Mouse (Mus musculus): Measurements from ENCODE around the gene Clk1. TPM values are rescaled to one million over a fixed set of nuclear protein-coding genes. Genes with fewer than 3 reads are reported as not detected.
"Not testable (repeated sequence)": the region's sequence is repeated elsewhere in the genome, so short reads cannot be mapped to it uniquely, and the experiment has no call there.

Gene Clk1
- total RNA-seq, 2 experiments from 2014 or later = 30.6 to 38.9 TPM

DNA sequence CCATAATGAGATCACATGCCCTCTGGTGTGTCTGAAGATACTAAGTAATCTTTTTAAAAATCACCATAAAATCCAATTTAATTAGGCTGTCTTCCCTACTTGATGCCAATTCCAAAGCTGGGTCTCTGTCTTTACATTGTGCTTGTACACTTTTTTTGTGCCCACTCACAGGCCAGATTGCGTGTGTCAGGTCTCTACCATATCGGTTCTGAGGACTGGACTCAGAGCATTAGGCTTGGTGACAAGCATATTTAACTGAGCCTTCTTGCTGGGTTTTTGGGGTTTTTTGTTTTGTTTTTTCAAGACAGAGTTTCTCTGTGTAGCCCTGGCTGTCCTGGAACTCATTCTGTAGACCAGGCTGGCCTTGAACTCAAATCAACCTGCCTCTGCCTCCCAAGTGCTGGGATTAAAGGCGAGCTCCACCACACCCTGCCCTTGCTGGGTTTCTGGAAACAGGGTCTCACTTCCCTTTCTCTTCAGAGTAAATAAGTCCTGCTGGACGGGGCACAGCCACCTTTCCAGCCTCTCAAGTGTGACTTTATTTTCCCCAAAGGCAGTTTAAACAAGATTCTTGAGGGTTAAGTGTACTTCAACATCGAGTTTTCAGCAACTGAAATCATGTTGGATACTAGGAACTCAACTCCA is 14.2 kb downstream of the Clk1 start:
- no peak for DNase-seq
- intact Hi-C loops (cut with DNase I) = no loop called here

DNA sequence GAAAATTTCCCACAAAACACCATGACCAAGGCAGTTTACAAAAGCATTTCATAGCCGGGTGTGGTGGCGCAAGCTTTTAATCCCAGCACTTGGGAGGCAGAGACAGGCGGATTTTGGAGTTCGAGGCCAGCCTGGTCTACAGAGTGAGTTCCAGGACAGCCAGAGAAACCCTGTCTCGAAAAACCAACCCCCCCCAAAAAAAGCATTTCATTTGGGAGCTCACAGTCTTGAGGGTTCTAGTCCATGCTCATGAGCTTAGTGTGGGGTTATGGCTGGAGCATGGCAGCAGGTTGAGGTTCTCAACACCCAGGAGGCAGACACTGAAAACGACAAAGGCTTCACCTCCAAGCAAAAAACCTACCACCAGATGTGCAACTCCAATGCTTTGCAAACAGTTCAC is 15.7 kb downstream of the Clk1 start:
- no peak for DNase-seq
- intact Hi-C loops (cut with DNase I) = no loop called here

DNA sequence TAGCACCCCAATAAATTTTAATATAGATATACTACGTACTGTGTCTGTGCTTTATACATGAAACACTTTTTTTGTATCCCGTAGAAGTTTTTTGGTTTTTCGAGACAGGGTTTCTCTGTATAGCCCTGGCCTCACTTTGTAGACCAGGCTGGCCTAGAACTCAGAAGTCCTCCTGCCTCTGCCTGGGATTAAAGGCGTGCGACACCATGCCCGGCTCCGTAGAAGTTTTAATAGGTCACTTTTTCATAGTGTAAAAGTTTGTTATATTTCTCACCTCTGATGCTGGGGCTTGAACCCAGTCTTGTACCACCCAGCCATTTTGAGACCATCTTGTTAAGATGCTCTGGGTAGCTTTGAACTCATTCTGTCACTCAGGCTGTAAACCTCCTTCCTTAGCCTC is 16.5 kb downstream of the Clk1 start:
- intact Hi-C loops (cut with DNase I) = no loop called here
- no peak for DNase-seq

DNA sequence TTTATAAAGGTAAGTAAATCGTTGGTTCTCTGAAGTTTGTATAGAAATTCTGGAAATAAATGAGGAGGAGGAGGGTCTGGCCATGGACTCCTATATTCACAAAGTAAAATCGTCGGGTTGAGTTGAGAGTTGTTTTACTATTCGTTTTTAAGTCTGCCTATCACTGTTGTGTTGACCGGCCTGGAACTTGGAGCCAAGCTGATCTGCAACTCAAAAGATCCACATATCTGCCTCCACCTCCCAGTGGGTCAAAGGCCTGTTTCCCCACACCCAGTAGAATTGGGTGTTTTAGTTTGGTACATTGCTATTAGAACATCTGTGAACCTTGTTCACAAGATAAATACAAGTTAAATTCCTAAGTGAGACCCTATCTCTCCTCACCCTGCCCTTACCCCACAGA is 20.1 kb downstream of the Clk1 start:
- intact Hi-C loops (cut with DNase I) = no loop called here
- DNase-seq = no peak

DNA sequence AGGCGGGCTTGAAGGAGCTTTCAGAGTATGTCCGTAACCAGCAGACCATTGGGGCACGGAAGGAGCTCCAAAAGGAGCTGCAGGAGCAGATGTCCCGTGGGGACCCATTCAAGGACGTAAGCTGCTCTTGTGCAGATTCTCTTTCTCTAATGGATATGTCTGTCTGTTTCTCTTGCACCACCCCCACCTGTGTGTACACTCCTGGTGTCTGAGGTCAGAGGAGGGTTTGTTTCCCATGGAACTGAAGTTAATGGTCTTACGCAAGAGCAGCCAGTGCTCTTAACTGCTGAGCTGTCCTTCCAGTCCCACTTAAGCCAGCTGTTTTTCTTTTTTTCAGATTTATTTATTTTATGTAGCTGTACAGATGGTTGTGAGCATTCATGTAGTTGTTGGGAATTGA is 22.5 kb downstream of the Clk1 start:
- intact Hi-C loops (cut with DNase I) = no loop called here
- DNase-seq = no peak

DNA sequence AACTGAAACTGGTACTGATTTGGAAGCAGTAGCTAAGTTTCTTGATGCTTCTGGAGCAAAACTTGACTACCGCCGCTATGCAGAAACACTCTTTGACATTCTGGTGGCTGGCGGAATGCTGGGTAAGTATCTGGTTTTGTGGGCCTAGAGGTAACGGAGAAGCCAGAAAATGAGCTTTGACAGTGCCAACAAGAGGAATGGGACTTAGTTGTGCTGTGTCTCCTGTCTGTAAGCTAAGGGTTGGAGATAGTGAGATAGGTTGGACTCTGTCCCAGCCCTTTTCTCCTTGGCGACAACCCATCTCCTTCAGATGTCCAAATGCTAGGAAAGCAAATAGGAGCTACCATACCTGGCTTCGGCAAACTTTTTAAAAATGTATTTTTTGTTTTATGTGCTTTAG is 26.1 kb downstream of the Clk1 start:
- intact Hi-C loops (cut with DNase I) = no loop called here
- no peak for DNase-seq

DNA sequence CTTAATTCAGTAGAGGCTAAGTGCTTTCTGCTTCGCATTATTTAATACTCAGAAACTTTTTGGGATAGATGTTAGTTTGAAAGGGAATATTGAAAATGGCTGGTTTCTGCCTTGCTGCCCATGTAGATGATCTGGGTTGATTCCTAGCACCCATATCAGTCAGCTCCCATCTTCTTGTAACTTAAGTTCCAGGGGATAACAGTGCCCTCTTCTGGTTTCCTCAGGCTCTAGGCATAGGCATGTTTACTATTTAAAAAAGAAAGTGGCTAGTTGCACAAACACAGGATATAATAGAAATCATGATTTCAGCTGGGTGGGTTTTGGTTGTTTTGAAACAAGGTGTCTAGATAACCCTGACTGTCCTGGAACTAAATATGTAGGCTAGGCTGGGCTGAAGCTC is 27.7 kb downstream of the Clk1 start:
- intact Hi-C loops (cut with DNase I) = no loop called here
- no peak for DNase-seq

DNA sequence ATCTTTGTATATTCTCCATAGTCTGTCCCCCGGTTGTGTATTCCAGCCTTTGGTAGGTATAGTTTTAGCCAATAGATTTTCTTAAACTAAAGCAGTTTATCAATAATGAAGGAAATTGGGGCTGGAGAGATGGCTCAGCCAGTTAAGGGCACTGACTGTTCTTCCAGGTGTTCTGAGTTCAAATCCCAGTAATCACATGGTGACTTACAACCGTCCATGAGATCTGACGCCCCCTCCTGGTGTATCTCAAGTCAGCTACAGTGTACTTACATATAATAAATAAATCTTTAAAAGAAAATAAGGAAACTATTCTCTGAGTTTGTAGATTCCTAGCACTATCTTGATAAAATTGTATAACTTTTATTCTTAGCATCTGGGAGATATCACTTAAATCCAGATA is 28.5 kb downstream of the Clk1 start:
- DNase-seq = no peak
- intact Hi-C loops (cut with DNase I) = no loop called here

DNA sequence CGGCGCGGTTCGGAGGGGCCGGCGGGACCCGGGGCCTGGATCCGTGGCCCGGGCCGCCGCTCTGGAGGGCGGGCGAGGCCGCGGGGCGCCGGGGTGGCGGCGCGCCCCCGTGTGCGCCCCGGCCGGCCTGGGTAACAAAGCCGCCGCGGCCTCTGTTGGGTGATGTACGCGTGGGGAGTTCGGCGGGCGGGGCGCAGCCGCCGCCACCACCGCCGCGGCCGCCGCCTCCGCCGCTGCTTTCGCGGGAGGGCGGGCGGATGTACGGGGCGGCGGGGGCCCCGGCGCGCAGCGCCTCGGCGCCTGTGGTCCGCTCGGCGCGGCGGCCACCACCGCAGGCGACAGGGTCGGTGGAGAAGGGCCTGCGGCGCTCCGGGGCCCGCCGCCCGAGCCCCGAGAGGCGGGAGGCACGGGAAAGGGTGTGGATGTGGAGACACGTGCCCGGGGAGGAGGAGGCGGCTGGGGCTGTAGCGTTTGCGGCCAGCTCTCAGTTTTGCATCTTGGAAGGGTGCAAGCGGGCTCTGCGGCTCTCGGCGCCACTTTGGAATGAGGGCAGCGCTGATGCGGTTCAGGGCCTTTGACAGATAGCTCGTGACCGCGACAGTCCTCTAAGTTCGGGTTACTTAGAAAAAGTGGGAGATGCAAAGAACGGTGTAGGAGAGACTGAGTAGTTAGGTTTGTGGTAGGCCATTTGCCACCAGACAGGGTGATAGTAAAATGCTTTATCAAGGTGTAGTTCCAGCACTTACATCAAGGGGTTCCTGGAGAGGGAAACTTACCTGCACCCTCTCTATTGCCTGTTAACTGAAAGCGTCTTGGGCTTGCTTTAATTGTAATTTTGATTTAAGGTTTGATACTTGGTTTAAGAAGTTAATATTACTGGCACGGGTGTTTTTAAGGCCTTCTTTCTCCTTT is 30.3 kb downstream of the Clk1 start:
- intact Hi-C loops (cut with DNase I) = no loop called here
- peak; percentile 21 to 37 for DNase-seq

DNA sequence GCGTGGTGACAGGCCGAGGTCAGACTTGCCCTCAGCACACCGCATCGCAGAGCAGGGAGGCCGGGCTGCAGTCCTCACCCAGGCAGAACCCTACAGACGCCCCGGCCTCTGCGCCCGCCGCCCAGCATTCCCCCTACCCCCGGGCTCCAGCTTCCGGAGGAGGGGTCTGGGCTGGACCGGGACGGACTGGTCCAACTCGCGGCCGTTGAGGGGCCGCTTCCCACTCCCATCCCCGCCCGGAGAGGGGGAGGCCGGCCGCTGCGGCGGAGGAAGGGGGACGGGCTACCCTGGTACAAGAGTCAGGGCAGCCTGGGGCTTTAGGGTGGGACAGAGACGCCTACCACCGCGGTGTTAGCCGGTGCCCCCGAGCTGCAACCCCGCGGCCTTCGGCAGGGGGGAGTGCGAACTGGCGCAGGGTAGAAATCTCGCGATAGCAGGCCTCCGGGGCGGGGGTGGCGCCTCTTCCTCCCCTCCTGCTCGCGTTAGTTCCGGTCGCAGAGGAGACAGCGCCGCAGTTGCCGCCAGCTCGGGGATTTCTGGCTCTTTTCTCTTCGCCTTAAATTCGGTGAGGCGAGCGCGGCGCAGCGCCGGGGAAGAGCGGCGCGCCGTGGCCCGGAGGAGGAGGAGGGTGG is 31.1 kb downstream of the Clk1 start, which contains the start of gene Bzw1:
Gene Bzw1 (plus strand): TSS at position 247 of the 632 bp plus-strand sequence.
- peak; percentile 89 for DNase-seq
- intact Hi-C loops (cut with DNase I) = no loop called here

DNA sequence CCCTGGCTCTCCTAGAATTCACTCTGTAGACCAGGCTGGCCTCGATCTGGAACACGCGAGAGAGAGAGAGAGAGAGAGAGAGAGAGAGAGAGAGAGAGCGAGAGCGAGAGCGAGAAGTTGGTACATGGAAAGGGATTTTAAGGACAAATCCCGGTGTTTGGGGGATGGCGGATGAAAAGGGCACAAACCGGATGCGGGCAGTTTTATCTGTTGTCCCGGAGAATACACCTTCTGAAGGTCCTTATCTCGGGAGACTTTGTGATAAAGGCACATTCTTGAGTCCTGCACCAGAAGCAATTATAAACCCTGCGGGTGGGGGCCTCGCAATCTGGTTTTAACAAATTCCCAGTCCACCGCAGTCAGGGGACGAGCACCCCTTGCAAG is 31.6 kb downstream of the Clk1 start:
- DNase-seq = no peak
- intact Hi-C loops (cut with DNase I) = no loop called here

DNA sequence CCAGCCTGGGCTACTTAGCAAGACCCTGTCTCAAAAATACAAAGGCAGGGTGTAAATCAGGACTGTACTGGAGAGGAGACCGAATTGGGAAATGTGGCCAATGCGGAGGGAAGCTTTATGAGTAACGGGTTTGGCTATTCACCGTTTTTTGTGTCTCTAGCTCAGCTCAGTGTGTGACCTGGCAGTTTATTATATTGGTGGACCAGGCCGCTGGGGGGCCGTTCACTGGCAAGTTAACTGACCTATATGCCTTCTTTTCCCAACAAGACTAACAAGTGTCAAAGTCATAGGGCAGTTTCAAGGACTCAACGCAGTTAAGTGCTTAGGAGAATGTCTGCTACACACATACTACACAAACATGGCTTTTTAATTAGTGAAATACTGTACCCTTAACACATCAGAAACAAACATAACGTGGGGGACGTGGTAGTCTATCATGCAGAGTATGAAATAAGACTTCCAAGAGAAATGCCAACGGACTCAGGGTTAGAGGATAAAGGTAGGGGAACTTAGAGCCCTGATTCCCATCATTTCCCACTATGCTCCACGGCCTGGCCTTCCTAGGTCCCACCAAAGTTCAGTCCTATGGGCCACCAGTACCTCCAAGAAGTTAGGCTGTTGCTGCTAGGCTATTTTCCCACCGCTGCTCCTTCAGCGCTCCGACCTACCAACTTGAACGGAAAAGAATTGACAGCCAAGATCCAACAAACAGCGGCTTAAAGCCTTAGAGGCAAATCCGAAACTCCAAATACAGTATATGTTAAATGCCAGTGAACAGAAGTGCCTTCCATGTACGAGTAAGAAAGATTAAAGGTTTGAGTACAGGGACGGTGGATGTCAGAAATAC is 32.2 kb downstream of the Clk1 start:
- no peak for DNase-seq
- intact Hi-C loops (cut with DNase I) = no loop called here

DNA sequence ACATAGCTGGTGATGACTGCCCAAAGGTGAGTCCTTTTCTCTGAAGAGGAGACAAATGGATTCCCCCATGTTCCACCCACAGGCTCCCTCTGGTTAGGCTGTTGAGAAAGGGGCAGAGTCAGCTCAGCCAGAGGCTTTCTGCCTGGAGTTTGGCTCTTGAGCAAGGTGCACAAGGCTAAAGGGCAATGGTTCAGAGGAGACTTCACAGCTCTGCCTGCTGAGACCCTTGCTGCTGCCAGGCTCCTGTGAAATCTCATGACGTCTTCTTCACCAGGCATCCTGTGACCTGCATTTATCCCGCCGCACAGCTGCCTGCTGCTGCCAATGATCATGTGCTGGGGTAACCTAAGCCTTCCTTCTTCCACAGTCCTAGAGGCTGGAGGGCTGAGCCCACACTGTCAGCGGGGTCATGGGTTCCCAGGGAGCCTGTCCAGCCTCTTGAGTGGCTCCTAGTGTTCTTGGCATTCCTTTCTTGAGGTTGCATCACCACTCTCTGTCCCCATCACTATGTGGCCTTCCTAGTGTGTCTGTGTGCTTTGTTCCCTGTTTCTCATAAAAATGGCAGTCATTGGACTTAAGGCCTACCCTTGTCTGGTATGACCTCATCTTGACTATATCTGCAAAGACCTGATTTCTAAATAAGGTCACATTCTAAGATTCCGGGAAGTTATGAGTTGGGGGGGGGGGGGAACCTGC is 41.1 kb downstream of the Clk1 start:
- intact Hi-C loops (cut with DNase I) = no loop called here
- DNase-seq = no peak

DNA sequence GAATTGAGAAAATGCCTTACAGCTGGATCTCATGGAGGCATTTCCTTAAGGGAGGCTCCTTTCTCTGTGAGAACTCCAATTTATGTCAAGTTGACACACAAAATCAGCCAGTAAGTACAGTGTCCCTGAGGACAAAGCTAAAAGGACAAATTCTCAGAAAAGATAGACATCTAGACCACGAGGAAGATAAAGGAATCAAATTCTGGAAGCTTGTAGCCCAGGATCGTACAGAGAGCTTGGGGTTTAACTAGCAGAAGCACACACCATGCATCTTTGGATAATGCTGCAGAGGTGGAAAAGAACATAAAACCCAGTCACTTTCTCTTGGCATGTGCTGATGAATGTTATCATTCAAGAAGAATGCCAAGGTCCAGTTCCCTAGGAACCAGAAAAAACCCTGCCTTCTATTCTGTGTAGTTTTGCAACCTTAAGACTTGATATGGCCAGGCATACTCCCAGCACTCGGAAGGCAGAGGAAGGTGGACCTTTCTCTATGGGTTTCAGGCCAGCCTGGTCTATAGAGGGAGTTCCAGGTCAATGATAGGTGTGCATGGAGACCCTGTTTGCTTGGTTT is 48.2 kb downstream of the Clk1 start:
- no peak for DNase-seq
- intact Hi-C loops (cut with DNase I) = no loop called here

DNA sequence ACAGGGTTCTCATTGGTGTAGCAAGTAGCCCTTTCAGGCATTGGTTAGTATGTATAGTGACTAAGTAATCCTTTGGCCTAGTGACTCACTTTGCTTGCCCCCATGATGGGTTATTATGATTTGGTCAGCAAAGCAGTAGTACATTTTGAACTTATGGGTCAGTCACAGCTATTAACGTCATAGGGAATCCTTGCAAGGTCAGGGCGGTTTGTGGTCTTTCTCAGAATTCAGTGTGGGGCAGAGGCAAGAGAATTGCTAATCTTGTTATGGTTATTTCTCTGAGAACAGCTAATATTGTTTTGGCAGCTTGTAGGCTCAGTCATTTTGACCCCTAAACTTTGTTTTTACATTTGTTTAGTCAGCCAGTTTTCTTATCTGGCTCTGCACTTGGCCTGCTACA is 49.6 kb downstream of the Clk1 start:
- intact Hi-C loops (cut with DNase I); DNase-seq: not testable (repeated sequence)

DNA sequence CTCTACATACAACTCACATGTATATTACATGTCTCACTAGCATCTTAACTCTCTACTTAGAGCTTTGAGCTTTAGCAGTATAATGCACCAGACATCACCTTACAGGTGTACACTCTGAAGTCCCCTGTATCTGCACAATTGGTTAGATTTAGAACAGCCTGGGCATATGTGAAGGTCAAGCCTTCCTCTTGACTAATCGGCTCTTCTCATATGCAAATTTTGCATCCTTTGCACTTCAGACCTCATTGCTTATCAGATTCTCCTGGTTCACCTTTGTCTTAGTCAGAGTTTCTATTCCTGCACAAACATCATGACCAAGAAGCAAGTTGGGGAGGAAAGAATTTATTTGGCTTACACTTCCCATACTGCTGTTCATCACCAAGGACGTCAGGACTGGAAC is 54.1 kb downstream of the Clk1 start:
- intact Hi-C loops (cut with DNase I) = no loop called here
- no peak for DNase-seq

DNA sequence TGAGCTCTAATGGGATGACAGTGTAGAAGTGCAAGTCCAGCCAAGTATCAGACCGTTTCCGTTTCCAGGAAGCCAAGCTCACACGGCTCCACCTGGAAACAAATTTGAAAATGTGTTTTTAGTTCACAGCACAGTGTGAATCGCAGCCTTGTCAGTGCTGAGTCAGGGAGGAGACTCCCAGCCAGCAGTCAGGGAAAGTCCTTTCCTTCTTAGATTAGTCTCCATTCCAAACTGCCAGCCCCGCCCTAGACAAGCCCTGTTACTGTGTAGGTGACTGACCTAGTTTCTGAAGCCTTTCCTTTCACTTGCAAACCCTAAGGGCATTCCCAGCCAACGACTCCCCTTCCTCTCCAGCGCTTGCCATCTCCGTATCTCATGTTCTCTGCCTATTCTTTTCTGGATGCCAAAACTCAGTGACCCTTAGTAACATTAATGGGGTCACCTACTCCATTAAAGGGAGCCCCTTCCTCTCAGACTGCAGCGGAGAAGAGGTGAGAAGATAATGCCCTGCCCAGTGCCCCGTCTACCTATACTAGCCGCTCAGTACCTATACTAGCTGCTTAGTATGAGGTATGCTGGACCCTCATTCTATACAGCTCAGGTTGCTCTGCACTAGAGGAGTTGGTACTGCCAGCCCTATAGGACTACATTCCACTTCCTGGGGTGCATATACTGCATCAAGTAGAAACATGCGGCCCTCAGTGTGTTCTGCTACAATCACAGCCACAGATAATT is 57.0 kb downstream of the Clk1 start:
- no peak for DNase-seq
- intact Hi-C loops (cut with DNase I) = no loop called here

DNA sequence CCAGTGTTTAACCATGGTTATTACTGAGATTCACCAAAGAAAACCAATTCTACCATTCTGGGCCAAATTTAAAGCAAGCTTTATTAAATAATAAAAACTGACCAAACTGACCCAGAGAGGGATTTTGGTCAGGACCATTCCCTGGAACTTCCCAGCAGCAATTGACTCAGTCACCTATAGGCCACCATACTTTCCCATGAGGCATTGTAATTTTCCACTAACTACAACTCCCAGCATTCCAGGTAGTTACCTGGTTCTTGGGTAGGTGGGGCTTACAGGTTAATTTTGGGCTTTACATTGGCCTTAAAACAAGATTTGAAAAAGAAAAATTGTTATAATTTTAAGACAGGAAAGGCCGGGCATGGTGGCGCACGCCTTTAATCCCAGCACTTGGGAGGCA is 58.0 kb downstream of the Clk1 start:
- DNase-seq = no peak
- intact Hi-C loops (cut with DNase I) = no loop called here

DNA sequence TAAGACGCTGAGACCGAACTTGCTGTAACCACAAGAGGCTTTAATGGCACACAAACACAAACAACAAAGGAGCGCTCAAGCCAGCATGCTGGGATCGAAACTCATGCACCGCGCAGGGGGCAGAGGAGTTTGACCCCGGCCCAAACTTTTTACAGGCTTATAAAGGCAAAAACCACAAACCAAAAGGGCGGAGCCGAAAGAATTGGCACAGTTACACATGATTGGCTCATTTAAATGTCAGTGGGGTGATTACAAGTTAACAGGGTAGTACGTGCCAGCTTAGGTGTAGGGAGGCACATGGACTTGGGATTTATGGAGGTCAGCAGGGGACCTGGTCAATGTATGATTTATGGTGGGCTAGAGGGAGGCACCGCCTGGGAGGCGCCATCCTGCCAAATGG is 59.3 kb downstream of the Clk1 start:
- intact Hi-C loops (cut with DNase I) = no loop called here
- DNase-seq = no peak
